Mouse (Mus musculus): ENCODE results near the gene Gm11127. TPM values are rescaled to one million over a fixed set of nuclear protein-coding genes. Genes with fewer than 3 reads are reported as not detected.
A peak's percentile ranks its signal among the peaks of the same experiment; 100 is the strongest.
"Not testable (repeated sequence)": the region's sequence is repeated elsewhere in the genome, so short reads cannot be mapped to it uniquely, and the experiment has no call there.

Gm11127 gene
- polyA plus RNA-seq, 1 experiment from 2014 or later = not detected

DNA sequence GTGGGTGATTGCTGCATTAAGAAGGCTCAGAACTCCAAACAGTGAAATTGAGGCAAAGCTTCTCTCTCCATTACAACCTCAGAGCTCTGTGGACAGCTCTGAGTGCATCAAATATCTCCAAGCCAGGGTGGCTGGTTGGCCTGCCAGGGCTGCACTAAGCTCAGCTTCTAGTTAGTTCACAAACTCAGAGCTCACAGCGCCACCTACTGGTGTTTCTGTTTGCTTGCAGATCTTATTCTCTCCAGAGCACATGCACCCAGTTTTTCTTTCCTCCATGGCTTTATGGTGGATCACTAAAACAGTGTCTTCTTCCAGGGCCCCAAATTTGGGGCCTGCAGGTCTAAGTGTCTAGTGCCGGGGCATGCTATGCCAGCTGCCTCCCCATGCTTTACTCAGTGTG is 2.7 kb upstream of the Gm11127 start:
- Histone ChIP-seq H3K27me3 (peaks cover 3% of the 10 kb centered on the region; the same call in 1 of the 2 replicates), H3K4me3 (no peak overlapping the region), H3K9me3 (replicated peaks) (no peaks in the 10 kb centered on the region), H3K36me3 (no peaks in the 10 kb centered on the region), H3K4me1 (replicated peaks) (no peaks in the 10 kb centered on the region), H3K4me2 (no peak overlapping the region), H3K27ac (no peak overlapping the region), H3K9ac (no peak overlapping the region)
- 21% methylated on average over 2 of the region's 2 CpGs for WGBS
- no peak for ATAC-seq (replicated peaks; ENCODE audit: insufficient number of reproducible peaks, insufficient read depth, low FRiP score, low read depth)

GRCm38 (mm10) chr17:36057927-36058326 is 244 bp downstream of the Gm11127 start:
- 86% methylated on average over 25 of the region's 25 CpGs for WGBS
- not testable (repeated sequence) for H3K36me3 ChIP-seq; H3K4me3 ChIP-seq; H3K9me3 ChIP-seq (replicated peaks); H3K4me2 ChIP-seq; ATAC-seq (replicated peaks; ENCODE audit: insufficient number of reproducible peaks, insufficient read depth, low FRiP score, low read depth); H3K9ac ChIP-seq; H3K27ac ChIP-seq; H3K27me3 ChIP-seq; H3K4me1 ChIP-seq (replicated peaks)

GRCm38 (mm10) chr17:36043286-36043685 is 14.9 kb downstream of the Gm11127 start:
- Histone ChIP-seq H3K27me3 (no peaks in the 10 kb centered on the region), H3K9ac (peak overlapping the region; percentile 52; the same call in 1 of the 2 replicates), H3K4me3 (peak overlapping the region; percentile 56), H3K4me2 (peak overlapping the region; percentile 84), H3K4me1 (replicated peaks) (peaks cover 6% of the 10 kb centered on the region; the same call in 1 of the 2 replicates), H3K27ac (no peak overlapping the region), H3K36me3 (no peaks in the 10 kb centered on the region), H3K9me3 (replicated peaks) (no peaks in the 10 kb centered on the region)
- no peak for ATAC-seq (replicated peaks; ENCODE audit: insufficient number of reproducible peaks, insufficient read depth, low FRiP score, low read depth)
- 89% methylated on average over 3 of the region's 3 CpGs for WGBS

DNA sequence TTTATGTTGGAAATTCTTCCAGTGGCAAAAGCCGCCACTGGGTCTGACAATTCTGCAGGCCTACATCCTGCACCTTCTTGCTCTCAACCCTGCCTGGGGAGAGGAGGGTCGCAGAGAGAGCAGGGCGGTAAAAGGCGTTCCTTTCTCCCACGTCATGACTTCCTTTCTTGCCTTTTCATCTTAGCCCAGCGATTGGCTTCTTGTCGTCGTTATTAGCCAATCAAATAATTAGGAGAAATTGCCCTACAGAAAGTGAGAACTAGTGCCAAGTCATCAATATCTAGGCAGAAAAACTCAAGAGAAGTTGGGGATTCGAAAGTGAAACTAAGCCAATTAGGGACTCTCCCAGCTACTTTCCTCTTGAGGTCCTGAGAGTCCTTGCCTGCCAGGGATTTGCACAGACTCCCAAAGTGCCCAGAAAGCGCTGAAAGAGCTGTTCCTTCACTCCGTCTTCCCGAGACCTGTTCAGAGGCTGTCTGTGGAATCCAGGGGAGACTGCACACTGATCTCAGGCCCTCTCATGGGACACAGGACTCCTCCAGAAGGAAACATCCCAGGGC is 15.5 kb downstream of the Gm11127 start, which contains the start of the genes H2-T22 and Gm6034:
H2-T22 (minus strand) TSS at position 138 of the 560 bp plus-strand sequence.
Gm6034 (plus strand) TSS at position 352 of the 560 bp plus-strand sequence.
- WGBS = under 1% methylated on average over 12 of the region's 12 CpGs
- peak within 1 kb of the TSS; percentile 52 for H3K9ac ChIP-seq
- H3K4me2 ChIP-seq = peak within 1 kb of the TSS; percentile 84
- not testable (repeated sequence) for H3K27me3 ChIP-seq; H3K36me3 ChIP-seq; H3K9me3 ChIP-seq (replicated peaks); H3K4me1 ChIP-seq (replicated peaks)
- H3K27ac ChIP-seq = peak within 1 kb of the TSS; percentile 61; the same call in 1 of the 2 replicates
- H3K4me3 ChIP-seq = peak within 1 kb of the TSS; percentile 56
- peak; percentile 95 for ATAC-seq (replicated peaks; ENCODE audit: insufficient number of reproducible peaks, insufficient read depth, low FRiP score, low read depth)

DNA sequence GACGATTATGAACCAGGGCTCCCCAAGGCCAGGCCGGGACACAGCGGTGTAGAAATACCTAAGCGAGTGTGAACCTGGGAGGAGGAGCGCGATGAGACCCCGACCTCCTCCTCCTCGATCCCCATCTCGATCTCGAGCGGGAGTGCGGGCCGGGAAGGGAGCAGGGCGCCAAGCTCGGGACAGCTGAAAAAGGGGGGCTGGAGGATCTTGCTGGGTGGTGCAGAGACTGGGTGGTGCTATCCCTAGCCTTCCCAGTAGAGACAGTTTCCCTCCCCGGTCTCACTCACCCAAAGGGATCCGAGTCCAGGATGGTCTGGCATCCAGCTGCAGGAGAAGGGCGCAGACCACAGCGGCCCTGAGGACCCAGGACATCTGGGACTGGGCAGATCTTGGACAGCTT is 16.1 kb downstream of the Gm11127 start:
- peak; percentile 59 for ATAC-seq (replicated peaks; ENCODE audit: insufficient number of reproducible peaks, insufficient read depth, low FRiP score, low read depth)
- H3K36me3 ChIP-seq; H3K27me3 ChIP-seq; H3K9me3 ChIP-seq (replicated peaks); H3K4me1 ChIP-seq (replicated peaks); H3K27ac ChIP-seq: not testable (repeated sequence)
- Histone ChIP-seq H3K4me3 (peak overlapping the region; percentile 56), H3K4me2 (peak overlapping the region; percentile 84), H3K9ac (peak overlapping the region; percentile 52)
- 7% methylated on average over 19 of the region's 19 CpGs for WGBS

DNA sequence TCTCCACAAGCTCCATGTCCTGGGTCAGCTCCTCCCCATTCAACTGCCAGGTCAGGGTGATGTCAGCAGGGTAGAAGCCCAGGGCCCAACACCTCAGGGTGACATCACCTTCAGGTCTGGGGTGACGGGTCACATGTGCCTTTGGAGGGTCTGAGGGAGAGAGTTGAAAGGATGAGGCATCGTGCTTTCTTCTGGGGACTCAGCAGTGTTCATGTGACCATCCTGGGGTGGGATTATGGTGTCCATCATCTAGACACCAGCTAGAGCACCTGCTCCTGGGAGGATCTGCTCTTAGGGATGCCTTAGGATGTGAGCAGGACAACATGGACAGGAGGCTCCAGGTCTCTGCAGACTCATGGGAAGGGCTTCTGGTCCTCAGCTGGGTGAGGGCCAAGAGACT is 17.6 kb downstream of the Gm11127 start:
- H3K4me1 ChIP-seq (replicated peaks); ATAC-seq (replicated peaks; ENCODE audit: insufficient number of reproducible peaks, insufficient read depth, low FRiP score, low read depth); H3K27me3 ChIP-seq; H3K4me3 ChIP-seq; H3K27ac ChIP-seq; H3K9ac ChIP-seq; H3K36me3 ChIP-seq; H3K9me3 ChIP-seq (replicated peaks); H3K4me2 ChIP-seq: not testable (repeated sequence)
- 67% methylated on average over 2 of the region's 2 CpGs for WGBS

DNA sequence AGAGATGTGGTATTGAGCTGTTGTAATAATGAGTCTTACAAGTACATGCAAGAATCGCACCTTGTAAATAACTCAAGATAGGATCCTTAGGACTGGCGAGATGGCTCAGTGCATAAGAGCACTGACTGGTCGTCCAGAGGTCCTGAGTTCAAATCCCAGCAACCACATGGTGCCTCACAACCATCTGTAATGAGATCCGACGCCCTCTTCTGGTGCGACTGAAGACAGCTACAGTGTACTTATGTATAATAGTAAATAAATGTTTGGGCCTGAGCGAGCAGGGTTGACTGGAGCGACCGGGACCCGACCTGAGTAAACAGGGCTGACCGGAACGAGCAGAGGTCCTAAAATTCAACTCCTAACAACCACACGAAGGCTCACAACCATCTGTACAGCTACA is 22.0 kb downstream of the Gm11127 start:
- not testable (repeated sequence) for H3K27me3 ChIP-seq

DNA sequence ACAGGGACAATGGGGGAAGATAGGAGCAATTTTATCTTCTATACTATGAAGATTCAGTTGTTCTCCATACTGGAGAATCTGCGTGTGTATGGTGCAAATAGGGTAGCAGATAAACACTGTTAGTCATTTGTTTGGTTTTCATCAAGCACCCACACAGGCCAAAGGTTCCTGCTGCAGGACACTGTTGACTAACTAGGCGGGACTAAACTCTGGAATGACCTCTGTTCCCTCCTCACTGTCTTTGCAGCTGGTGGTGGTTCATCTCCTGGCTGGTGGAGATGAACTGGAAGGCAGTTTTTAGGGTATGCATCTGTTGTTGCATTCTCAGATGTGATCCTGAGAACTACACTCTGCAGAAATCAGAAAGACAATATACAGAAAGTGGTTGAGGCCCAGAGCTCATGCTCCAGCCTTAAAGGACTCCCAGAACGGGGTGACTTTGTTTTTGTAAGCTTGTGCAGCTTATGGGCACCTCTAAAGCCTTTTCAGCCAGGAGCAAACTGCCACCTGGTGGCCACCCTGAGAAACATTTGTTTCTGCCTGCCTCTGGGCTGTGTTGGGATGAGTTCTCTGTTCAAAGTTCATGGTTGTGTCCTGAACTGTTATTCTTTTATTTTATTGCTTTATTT is 23.0 kb downstream of the Gm11127 start:
- H3K4me3 ChIP-seq; ATAC-seq (replicated peaks; ENCODE audit: insufficient number of reproducible peaks, insufficient read depth, low FRiP score, low read depth); H3K9me3 ChIP-seq (replicated peaks); H3K4me2 ChIP-seq; H3K36me3 ChIP-seq; H3K27me3 ChIP-seq; H3K9ac ChIP-seq; H3K27ac ChIP-seq: not testable (repeated sequence)
- peaks cover 12% of the 10 kb centered on the region for H3K4me1 ChIP-seq (replicated peaks)
- 27% methylated on average over 3 of the region's 3 CpGs for WGBS

More for the DNA sequence above, 22.0 kb downstream of the Gm11127 start:
- not testable (repeated sequence) for ATAC-seq (replicated peaks; ENCODE audit: insufficient number of reproducible peaks, insufficient read depth, low FRiP score, low read depth); H3K9ac ChIP-seq; H3K4me2 ChIP-seq; H3K36me3 ChIP-seq; H3K4me3 ChIP-seq; H3K27ac ChIP-seq; H3K9me3 ChIP-seq (replicated peaks)
- 81% methylated on average over 13 of the region's 13 CpGs for WGBS
- peaks cover 12% of the 10 kb centered on the region for H3K4me1 ChIP-seq (replicated peaks)

DNA sequence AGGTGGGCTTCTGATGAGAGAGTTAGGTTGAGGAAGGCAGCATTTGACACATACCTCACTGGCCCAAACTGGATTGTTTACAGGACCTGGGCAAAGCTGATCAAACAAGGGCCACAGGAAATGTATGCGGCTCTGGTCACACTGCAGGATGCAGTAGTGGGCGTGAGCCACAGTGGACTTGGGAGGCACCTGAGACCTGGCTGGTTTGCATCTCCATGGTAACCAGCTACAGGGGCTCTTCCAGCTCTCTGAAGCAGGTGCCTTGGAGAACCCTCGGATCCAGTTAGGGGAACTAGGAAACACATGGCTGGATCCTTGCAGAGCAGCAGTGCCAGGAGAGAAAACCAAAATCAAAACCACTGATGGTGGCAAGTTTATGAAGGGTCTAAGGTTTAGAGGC is 23.6 kb downstream of the Gm11127 start:
- peaks cover 12% of the 10 kb centered on the region for H3K4me1 ChIP-seq (replicated peaks)
- H3K4me3 ChIP-seq; ATAC-seq (replicated peaks; ENCODE audit: insufficient number of reproducible peaks, insufficient read depth, low FRiP score, low read depth); H3K4me2 ChIP-seq; H3K36me3 ChIP-seq; H3K27me3 ChIP-seq; H3K27ac ChIP-seq; H3K9ac ChIP-seq; H3K9me3 ChIP-seq (replicated peaks): not testable (repeated sequence)
- WGBS = 50% methylated on average over 3 of the region's 3 CpGs

- H3K27me3 ChIP-seq; ATAC-seq (replicated peaks; ENCODE audit: insufficient number of reproducible peaks, insufficient read depth, low FRiP score, low read depth); H3K9me3 ChIP-seq (replicated peaks); H3K36me3 ChIP-seq: not testable (repeated sequence)
- H3K4me1 ChIP-seq (replicated peaks) = peaks cover 12% of the 10 kb centered on the region
- WGBS = 1% methylated on average over 25 of the region's 25 CpGs
- H3K4me3 ChIP-seq = peak within 1 kb of the TSS; percentile 65
- peak within 1 kb of the TSS; percentile 48 for H3K9ac ChIP-seq
- peak within 1 kb of the TSS; percentile 95 for H3K4me2 ChIP-seq
- H3K27ac ChIP-seq = 0 out of 2 replicates have a peak within 1 kb of the TSS, but pooled peaks have one; percentile 20
Observed at GRCm38 (mm10) chr17:36032351-36032875, 25.8 kb downstream of the Gm11127 start, which contains the start of gene H2-T23. Gene H2-T23 (minus strand): TSS chr17:36032855.

GRCm38 (mm10) chr17:36031583-36032331 is 26.4 kb downstream of the Gm11127 start:
- not testable (repeated sequence) for H3K27me3 ChIP-seq; H3K9me3 ChIP-seq (replicated peaks); H3K36me3 ChIP-seq
- Histone ChIP-seq H3K4me1 (replicated peaks) (peaks cover 12% of the 10 kb centered on the region), H3K4me3 (peak overlapping the region; percentile 65), H3K27ac (0 out of 2 replicates have a peak overlapping the region, but pooled peaks have one; percentile 20), H3K4me2 (peak overlapping the region; percentile 95), H3K9ac (peak overlapping the region; percentile 48)
- 4% methylated on average over 40 of the region's 40 CpGs for WGBS
- peak; percentile 43; the same call in 1 of the 2 replicates for ATAC-seq (replicated peaks; ENCODE audit: insufficient number of reproducible peaks, insufficient read depth, low FRiP score, low read depth)

All from heart, embryonic 15.5 days (tissue).